Mouse (Mus musculus) kidney, adult 9 months (tissue): Measurements from ENCODE around the gene Isg15.

ENCODE experiments used
- DNase-seq: peaks from one replicate; pipeline ENCODE4 v3.0.0; 2022

Isg15 gene

DNA sequence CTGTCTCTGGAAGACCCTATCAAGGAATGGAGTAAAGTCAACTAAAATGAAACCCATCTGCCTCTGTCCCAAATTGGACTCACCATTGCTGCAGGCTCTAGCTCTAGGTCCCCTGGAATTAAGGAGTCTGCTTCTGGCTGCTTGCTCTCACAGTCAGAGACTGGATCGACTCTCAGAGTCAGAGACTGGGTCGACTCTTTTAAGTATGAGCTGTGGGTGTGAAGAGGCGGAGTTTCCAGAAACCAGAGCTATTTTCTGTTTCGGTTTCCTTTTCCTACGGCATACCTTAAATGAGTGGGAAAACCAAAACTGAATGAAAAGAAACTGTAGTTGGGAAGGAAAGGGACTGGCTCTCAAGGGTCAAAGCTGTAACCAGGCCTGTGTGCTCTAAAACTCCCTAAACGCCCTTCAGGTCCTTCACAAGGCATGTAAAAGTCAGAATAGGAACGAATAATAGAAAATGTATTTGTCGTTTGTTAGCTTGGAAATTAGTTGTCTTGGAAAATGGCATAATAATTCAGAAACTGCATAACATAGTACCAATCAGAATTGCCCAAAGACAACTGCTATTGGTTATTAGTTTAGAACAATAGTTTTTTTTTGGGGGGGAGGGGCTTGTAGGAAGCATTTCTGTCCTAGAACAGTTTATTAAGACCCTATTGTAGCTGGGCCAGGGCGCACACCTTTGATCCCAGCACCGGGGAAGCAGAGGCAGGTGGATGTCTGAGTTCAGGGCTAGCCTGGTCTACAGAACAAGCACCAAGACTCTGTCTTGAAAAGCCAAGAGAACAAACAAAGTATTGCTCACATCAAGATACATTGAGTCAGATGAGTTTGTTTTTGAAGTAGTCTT, at the start of gene Isg15:
TSS of gene Isg15 (minus strand) at position 196 of the 853 bp plus-strand sequence.
- peak; percentile 54 for DNase-seq

GRCm38 (mm10) chr4:156249567-156249966, 48.9 kb upstream of the Isg15 start:
- DNase-seq: no peak

GRCm38 (mm10) chr4:156236651-156237447, 36.2 kb upstream of the Isg15 start:
- DNase-seq: no peak

GRCm38 (mm10) chr4:156235808-156236533, 35.4 kb upstream of the Isg15 start, which contains the start of gene Noc2l:
Noc2l (plus strand) TSS chr4:156236010.
- peak; percentile 88 for DNase-seq

DNA sequence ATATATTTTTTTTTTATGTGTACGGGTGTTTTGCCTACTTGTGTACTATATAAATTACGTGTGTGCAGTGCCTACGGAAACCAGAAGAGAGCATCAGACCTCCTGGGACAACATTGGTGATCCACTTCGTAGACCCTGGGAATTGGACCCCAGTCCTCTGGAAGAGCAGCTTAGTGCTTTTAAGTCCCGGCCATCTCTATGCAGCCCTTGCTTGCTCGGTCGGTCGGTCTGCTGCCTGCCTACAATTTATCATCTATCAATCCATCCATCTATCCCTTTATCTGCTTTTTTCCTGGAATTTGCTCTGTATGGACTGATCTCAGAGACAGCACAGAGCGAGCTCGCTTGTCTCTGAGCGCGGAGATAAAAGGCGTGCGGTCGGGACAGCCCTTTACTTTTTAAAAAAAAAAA, 34.7 kb upstream of the Isg15 start:
- peak; percentile 19 for DNase-seq

DNA sequence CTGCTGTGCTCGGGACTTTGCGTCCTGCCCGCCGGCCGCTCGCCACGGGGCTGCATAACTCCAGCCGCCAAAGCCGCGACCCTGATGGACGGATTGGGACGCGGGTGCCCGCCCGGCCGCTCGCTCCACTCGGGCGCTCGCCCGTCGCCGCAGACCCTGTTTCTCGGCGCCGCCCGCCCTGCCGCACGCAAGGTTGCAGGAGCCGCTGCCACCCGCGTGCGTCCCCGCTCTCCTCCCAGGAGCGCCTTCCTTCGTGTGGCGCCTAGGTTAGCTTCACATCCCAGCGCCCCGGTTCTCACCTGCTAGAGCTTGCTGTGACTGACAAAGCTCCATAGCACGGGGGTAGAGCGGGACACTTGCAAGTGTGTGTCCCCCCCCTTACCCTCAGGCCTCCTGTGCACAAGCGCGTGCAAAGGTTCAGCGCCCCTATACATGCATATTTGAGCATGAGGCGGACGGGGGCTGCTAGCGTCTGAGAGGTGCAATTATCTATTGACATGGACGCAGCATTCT, 34.1 kb upstream of the Isg15 start, which contains the start of gene Plekhn1:
TSS of gene Plekhn1 (minus strand) at position 157 of the 513 bp plus-strand sequence.
- peak; percentile 67 for DNase-seq

- no peak for DNase-seq
Measured at GRCm38 (mm10) chr4:156234021-156234501, 33.4 kb upstream of the Isg15 start.

DNA sequence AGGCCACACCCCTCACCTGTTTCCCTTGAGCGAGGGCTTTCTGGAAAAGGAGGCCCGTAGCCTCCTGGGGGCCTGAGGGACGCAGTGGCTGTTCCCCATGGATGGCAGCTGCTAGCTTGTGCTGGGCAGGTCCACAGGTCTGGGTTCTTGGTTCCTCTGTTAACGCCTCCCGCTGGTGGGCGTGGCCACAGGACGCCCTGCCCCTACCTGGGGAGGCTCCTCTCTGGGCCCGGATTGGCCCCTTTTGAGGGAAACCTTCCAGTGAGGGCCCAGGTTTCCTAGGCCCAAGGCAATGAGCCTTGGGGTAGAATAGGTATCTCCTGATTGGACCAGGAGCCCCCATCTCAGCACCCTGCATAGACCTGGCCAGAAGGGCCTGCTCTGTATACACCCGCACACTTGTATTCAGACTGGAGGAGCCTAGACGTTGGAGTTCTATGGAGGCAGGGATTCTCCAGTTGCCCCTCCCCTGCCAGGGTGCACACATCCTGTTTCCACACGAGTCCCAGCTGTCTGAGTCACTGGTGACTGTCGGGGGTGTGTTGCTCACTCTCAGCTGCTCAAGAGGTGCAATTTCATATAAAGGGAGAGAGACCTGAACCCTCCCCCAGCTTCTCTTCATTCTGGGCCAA, 27.9 kb upstream of the Isg15 start:
- DNase-seq: peak; percentile 25

DNA sequence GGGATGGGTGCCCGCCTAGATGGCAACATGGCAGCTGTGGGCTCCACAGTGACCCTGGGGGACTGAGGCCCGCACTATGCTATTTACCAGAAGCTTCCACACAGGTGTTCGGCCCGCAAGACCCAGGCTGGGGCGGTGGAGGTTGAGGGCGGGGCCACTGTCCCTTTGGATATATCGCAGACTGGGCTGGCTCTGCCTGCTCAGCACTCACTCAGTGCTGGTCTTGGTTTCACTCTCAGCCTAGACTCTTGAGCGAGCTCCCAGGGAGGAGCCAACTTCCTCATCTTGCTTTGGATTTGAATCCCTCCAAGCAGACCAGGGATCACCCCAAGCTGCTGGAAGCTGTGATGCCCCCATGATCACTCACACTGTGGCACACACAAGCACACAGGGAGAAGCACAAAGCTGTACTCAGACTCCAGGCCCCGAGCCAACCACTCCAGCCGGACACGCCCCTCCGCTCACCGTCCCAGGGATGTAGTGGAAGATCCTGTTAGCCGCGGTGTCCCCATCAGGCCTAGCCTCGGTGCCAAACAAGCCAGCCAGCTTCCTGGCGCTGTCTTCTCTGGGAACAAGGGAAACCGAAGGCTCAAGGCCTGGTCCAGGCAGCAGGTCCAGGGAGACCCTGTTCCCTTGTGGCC, 27.3 kb upstream of the Isg15 start:
- DNase-seq: no peak

DNA sequence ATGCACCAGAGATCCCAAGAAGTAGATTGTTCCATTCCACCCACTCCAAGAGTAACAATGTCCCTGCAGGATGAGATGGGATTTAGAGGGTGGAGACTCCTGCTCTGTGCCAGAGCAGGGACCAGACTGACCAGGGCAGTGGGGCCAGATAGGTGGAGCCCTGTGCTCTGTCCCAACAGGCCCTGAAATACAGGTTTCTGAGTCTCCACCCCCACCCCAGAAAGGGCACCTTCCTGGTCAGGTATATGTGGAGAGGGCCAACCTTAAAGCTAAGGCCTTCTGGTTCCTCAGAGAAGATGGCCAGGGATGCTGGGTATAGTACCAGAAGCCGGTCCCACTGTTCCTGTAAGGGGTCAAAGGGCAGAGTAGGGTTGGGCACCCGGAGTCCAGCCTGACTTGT, 23.7 kb upstream of the Isg15 start:
- DNase-seq: no peak

DNA sequence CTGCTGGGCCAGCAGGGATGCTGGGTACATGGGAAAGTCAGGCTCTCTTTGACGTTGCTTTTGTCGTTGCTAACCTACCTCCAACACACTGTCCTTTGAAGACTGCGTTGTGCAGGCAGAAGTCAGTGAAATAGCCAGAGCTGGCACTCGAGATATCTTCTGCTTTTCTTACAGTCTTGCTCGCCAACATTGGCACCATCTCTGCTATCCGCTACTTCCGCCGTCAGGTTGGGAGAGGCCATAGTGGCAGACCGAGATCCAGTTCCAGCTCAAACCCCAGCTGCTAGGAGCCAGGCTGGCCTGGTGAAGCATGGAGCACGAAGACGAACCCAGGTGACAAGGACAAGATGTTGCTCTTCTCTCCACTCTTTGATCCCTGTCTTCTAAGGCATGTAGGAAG, 19.3 kb upstream of the Isg15 start:
- DNase-seq: no peak

GRCm38 (mm10) chr4:156217838-156218237, 17.2 kb upstream of the Isg15 start:
- no peak for DNase-seq

- DNase-seq: no peak
Measured at GRCm38 (mm10) chr4:156217022-156217669, 16.5 kb upstream of the Isg15 start.

DNA sequence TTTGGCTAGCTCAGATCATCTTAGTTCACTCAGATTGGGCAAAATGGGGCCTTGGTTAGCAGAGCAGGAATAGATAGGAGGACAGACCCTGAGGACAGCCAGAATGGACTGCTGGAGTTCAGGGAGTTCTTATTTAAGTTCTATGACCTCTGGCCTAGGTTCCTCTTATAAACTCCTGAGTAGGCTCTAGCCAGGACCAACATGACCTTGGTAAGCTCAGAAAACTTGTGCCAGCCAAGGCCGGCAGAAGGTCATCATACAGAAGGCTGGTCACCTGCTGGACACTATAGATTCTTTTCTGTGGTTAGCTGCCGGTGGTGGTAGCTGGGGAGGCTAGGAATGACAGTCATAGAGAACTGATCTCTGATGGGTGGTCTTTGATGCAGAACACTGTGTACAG, 15.6 kb upstream of the Isg15 start:
- DNase-seq: no peak

DNA sequence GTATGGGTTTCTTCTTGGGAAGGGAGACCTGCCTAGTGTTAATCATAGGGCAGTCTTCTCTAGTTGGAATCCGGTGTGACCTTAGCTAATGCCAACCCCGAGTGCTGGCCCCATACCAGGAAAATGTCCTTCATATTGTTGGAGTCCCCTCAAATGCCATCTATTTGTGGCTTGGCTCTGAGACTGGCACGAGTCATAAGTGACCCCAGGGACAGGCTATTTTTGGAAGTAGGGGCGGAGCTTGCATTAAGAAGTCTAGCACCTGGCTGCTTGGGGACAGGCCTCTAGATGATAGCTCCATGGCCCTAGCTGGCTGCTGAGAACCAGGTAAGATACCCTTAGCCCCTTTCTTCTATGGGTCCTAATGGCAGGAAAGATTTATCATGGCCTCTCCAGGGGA, 15.0 kb upstream of the Isg15 start, which contains the start of gene Perm1:
TSS of gene Perm1 (plus strand) at position 220 of the 400 bp plus-strand sequence.
- peak; percentile 74 for DNase-seq

DNA sequence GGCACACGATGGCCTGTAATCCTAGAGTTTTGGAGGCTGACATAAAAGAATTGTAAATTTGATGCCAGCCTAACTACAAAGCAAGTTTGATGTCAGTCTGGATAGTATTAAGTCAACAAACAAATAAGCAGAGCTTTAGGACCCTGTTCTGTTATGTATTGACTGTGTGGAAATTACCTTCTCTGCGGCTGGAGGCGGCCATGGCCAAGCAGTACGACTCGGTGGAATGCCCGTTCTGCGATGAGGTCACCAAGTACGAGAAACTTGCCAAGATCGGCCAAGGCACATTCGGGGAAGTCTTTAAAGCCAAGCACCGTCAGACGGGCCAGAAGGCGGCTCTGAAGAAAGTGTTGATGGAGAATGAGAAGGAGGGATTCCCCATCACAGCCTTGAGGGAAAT, 12.5 kb upstream of the Isg15 start:
- DNase-seq: no peak

DNA sequence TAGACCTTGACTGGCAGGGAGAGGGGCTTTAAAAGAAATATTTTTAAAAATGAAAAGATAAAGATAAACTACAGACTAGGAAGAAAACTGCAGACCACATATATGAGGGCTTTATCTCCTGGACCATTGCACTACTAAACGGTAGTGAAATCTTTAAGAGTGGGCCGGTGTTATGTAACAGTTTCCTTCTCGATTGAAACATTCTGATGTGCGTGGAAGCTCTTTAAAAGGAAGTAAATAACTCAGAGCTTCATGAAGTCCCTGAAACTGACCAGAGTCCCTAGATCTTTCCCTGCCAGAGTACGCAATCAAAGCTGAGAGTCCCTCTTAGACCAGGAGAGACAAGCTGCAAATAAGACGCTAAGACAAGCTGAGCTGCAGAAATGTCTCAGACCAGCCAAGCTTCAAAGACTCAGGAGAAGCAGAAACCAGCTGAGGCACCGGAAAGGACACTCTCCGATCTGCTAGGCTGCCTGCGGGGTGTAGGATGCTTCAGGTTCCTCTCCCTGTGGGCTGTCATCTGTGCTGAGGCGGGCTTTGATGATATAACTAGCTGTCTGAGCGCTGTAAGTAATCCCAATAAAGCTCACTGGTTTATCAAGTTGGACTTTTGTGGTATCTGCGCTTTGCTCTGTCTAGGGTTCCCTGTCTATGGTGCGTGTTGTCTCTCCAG, 9.5 kb upstream of the Isg15 start:
- DNase-seq: no peak

DNA sequence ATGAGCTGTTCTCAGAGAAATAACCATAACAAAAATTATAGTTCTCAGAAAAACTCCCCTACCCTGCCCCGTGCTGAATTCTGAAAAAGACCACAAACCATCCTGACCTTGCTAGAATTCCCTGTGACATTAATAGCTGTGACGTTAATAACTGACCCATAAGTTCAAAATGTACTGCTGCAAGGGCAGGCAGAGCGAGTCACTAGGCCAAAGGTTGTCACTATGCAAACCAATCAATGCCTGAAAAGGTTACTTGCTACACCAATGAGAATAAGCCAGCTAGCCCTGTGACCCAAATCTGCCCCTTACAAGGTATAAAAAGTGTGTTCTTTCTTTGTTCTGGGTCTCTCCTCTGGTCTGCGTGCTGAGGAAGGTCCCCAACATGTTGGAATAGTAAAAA, 8.3 kb upstream of the Isg15 start:
- DNase-seq: no peak

GRCm38 (mm10) chr4:156203413-156204131, 3.0 kb upstream of the Isg15 start:
- DNase-seq: no peak

DNA sequence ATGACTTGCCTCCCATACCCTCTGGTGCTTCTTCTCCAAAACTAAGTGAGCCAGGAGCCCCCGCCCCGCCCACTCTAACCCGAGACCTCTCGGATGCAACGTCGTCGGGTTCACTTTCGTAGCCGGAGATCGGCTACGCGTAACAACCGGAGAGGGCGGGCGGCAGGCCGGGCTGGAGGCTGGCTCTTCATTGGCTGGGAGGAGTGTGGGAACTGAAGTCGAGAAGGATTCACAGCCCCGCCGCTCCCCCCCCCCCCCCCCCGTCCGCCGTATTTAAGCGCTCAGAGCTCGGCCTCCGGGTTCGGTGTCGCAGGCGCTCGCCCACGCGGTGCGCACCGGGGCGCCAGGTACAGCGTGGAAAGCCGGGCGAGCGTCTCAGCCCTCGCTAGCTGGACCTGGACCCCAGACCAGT, 2.4 kb upstream of the Isg15 start, which contains the start of gene AW011738:
TSS of gene AW011738 (plus strand) at position 304 of the 412 bp plus-strand sequence.
- DNase-seq: peak; percentile 56
